2 mouse cellular contexts compared by ENCODE assay signal in genomic region chr7:79387991-79388390, GRCm38 (mm10).
TF ChIP-seq lines count a peak whose summit lies in the region.

No protein-coding gene starts in this region.

TF ChIP-seq in CH12.LX, 34 proteins besides CTCF, POLR2A, EP300 and RAD21 (continued from another document):
- no peak for TF ChIP-seq ZKSCAN1 (IDR thresholded peaks at IDR 0.05; ENCODE audit: borderline replicate concordance, low read depth, low read length)
- TF ChIP-seq ETS1 (conservative IDR thresholded peaks at IDR 0.05; ENCODE audit: low read depth, low read length) = peak; percentile 41; the same call in 1 of the 2 replicates
- 0 out of 2 replicates have a peak, but pooled peaks have one; percentile 24 for TF ChIP-seq MAX (IDR thresholded peaks at IDR 0.05; ENCODE audit: low read length)
- TF ChIP-seq NELFE (IDR thresholded peaks at IDR 0.05; ENCODE audit: low read depth, low read length) = 0 out of 2 replicates have a peak, but pooled peaks have one; percentile 37

TF ChIP-seq in ES-E14, 5 proteins besides CTCF, POLR2A, EP300 and RAD21 (continued from another document):
- TF ChIP-seq ZC3H11A (IDR thresholded peaks at IDR 0.05; ENCODE audit: borderline replicate concordance, low read depth, low read length) = no peak
- no peak for TF ChIP-seq ZNF384 (IDR thresholded peaks at IDR 0.05; ENCODE audit: low read depth, low read length)
